Mouse (Mus musculus): ENCODE results near the gene Anapc13. TPM values are rescaled to one million over a fixed set of nuclear protein-coding genes. Genes with fewer than 3 reads are reported as not detected.

The Anapc13 gene
- total RNA-seq, 4 experiments from 2014 or later: 342 to 434 (median 380) TPM

GRCm38 (mm10) chr9:102681470-102681869, 55.4 kb downstream of the Anapc13 start:
- no peak for DNase-seq (ENCODE audit: low spot score)

Other genes starting within 250 kb of the Anapc13 start
- gene Ky, start 120.5 kb upstream of the Anapc13 start, total RNA-seq (2022): 10 to 100 TPM; 12.0 to 21.0 (median 17.8) TPM
- gene Cep63, start 238 bp downstream of the Anapc13 start, total RNA-seq (2022): 10 to 100 TPM; 50.0 to 63.2 (median 54.9) TPM
- 10 to 100 TPM; 56.7 to 80.1 (median 58.6) TPM for gene Amotl2, start 90.4 kb downstream of the Anapc13 start, total RNA-seq (2022)
- gene Ryk, start 208.6 kb downstream of the Anapc13 start, total RNA-seq (2022): 10 to 100 TPM; 35.0 to 41.6 (median 36.9) TPM

All from heart, adult 8-10 months (tissue).